Mouse (Mus musculus) liver, embryonic 14.5 days (tissue): ENCODE results near the gene Gnb5. TPM values are rescaled to one million over a fixed set of nuclear protein-coding genes. Genes with fewer than 3 reads are reported as not detected.
"Not testable (repeated sequence)": the region's sequence is repeated elsewhere in the genome, so short reads cannot be mapped to it uniquely, and the experiment has no call there.

Experiments
- ATAC-seq: fragments of 200-750 bp; cut with Nextera tagmentation; 2 replicates; pipeline ENCODE4 v1.8.0; 2017; ENCODE audit warnings: moderate number of reproducible peaks, mild to moderate bottlenecking, moderate library complexity; ENCODE audit not compliant: insufficient read depth
- DNase-seq, 3 experiments: peaks; one replicate each; pipeline ENCODE4 v3.0.0-alpha.2; 2012 to 2013; ENCODE audit warnings: low read depth in 3 of 3, low spot score in 3 of 3
- H3K27ac ChIP-seq: fragments of 300-500 bp; sonication (generic); 2 replicates; pipeline ENCODE4 v1.5.1; 2014; ENCODE audit warnings: moderate library complexity, mild to moderate bottlenecking, control low read depth, inconsistent platforms
- H3K27me3 ChIP-seq: fragments of 300-500 bp; sonication (generic); 2 replicates; pipeline ENCODE4 v1.6.1; 2014; ENCODE audit warnings: mild to moderate bottlenecking, low read length, moderate library complexity; ENCODE audit not compliant: control insufficient read depth, insufficient read depth
- H3K36me3 ChIP-seq: fragments of 300-500 bp; sonication (generic); replicated peaks from 2 replicates; pipeline ENCODE4 v1.6.1; 2014; ENCODE audit warnings: low read depth; ENCODE audit not compliant: control insufficient read depth, insufficient read depth
- H3K4me1 ChIP-seq, 2 experiments: fragments of 200-500 bp in 1 of 2; fragments of 300-500 bp in 1 of 2; sonication (generic) in 1 of 2; replicated peaks; 2 replicates each; pipeline ENCODE4 v1.6.1; 2012 to 2014; ENCODE audit warnings: antibody characterized with exemption in 1 of 2, inconsistent platforms in 1 of 2, low read length in 1 of 2; ENCODE audit not compliant: control insufficient read depth in 2 of 2, insufficient read depth in 2 of 2
- H3K4me2 ChIP-seq: fragments of 300-500 bp; sonication (generic); 2 replicates; pipeline ENCODE4 v1.6.1; 2014; ENCODE audit warnings: low read depth, mild to moderate bottlenecking, control low read depth, moderate library complexity
- H3K4me3 ChIP-seq, 2 experiments: fragments of 200-500 bp in 1 of 2; fragments of 300-500 bp in 1 of 2; sonication (generic) in 1 of 2; 2 replicates each; pipeline ENCODE4 v1.5.1; 2012 to 2014; ENCODE audit warnings: low read depth in 2 of 2, low read length in 2 of 2, mild to moderate bottlenecking in 2 of 2, control low read depth in 1 of 2, inconsistent platforms in 1 of 2, moderate library complexity in 1 of 2; ENCODE audit not compliant: insufficient read depth in 1 of 2
- H3K9ac ChIP-seq: fragments of 300-500 bp; sonication (generic); replicated peaks from 2 replicates; pipeline ENCODE4 v1.6.1; 2014; ENCODE audit warnings: mild to moderate bottlenecking, control low read depth, moderate library complexity
- H3K9me3 ChIP-seq: fragments of 300-500 bp; sonication (generic); 2 replicates; pipeline ENCODE4 v1.6.1; 2016; ENCODE audit warnings: low read length, mixed read lengths; ENCODE audit not compliant: control insufficient read depth
- CTCF ChIP-seq: IDR thresholded peaks from 2 replicates; pipeline ENCODE4 v1.5.1; 2016; ENCODE audit warnings: antibody characterized with exemption, low read depth, control low read depth
- EP300 ChIP-seq: IDR thresholded peaks from 2 replicates; pipeline ENCODE4 v1.6.1; 2016; ENCODE audit warnings: antibody characterized with exemption, low read depth
- WGBS: fragments of 180-500 bp; shearing (Covaris S2); extraction: QIAGEN DNeasy Blood & Tissue Kit; methylation state at CpG from one replicate; pipeline ENCODE4 v1.1.7; 2014; ENCODE audit not compliant: insufficient replicate concordance; 5-methylcytosine and 5-hydroxymethylcytosine counted together
- polyA plus RNA-seq, 2 experiments: library from polyadenylated mRNA; depleted of rRNA in 1 of 2; stranded (reverse) in 1 of 2; unstranded in 1 of 2; fragments of >200 nt; fragmentation: Nextera tagmentation in 1 of 2; extraction: Ambion mirVana in 1 of 2; gene quantifications; 2 replicates each; pipeline versions ENCODE4 v1.2.1 to v1.2.3; 2012 to 2014

The Gnb5 gene
- polyA plus RNA-seq, 2 experiments = 0.89 to 1.2 TPM

DNA sequence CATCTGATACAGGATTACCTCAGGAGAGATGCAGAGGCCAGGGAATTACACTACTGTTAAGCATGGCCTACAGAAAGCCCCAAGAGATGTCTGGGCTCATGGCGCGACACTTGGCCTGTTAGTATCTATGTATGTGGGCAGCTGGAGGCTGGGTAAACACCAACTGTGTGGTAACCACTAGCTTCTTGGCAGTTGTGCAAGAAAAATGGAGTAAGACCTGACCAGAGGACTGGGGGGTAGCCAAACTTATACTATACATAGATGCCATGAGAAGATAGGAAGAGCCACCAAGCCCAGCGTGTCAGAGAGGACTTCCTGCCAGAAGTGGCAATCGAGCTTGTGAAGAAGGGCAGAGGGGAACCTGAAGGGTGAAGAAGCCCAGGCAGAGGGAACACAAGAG, 56.1 kb downstream of the Gnb5 start:
- TF ChIP-seq CTCF = no peak
- no peak for TF ChIP-seq EP300
- no peaks in the 10 kb centered on the region for H3K4me1 ChIP-seq
- H3K36me3 ChIP-seq = no peaks in the 10 kb centered on the region
- H3K4me3 ChIP-seq = no peak overlapping the region
- H3K9me3 ChIP-seq = no peaks in the 10 kb centered on the region
- ATAC-seq (no peak; the same call in 1 of the 2 replicates), DNase-seq (peak in 1 of 3 experiments; percentile 10)
- H3K4me2 ChIP-seq = no peak overlapping the region
- H3K27ac ChIP-seq = no peak overlapping the region
- H3K9ac ChIP-seq = no peak overlapping the region
- H3K27me3 ChIP-seq = no peaks in the 10 kb centered on the region
- WGBS = 50% methylated on average over 4 of the region's 4 CpGs

DNA sequence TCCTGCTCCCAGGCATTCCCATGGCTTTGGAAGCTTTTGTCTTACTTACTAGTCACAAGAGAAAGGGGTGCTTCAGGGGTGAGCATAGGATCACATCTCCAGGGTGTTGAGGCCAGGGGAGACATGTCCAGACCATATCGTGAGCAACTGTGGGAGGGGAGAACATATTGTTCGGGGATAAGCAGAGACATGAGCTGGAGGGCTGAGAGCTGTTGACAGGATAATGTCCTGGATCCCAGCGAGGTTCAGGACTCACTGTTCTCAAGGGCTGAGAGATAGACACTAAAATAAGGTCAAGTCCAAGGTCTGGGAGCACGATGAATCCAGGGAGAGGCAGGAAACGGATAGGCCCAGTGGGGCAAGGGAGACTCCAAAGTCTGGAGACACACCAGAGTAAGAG, 56.9 kb downstream of the Gnb5 start:
- no peak for ATAC-seq
- H3K9ac ChIP-seq = no peak overlapping the region
- TF ChIP-seq EP300 = no peak
- TF ChIP-seq CTCF = no peak
- no peak overlapping the region for H3K27ac ChIP-seq
- no peak overlapping the region for H3K4me3 ChIP-seq
- no peaks in the 10 kb centered on the region for H3K9me3 ChIP-seq
- no peak overlapping the region for H3K4me2 ChIP-seq
- DNase-seq = no peak
- 68% methylated on average over 5 of the region's 5 CpGs for WGBS
- H3K36me3 ChIP-seq = no peaks in the 10 kb centered on the region
- no peaks in the 10 kb centered on the region for H3K27me3 ChIP-seq
- H3K4me1 ChIP-seq = no peaks in the 10 kb centered on the region

DNA sequence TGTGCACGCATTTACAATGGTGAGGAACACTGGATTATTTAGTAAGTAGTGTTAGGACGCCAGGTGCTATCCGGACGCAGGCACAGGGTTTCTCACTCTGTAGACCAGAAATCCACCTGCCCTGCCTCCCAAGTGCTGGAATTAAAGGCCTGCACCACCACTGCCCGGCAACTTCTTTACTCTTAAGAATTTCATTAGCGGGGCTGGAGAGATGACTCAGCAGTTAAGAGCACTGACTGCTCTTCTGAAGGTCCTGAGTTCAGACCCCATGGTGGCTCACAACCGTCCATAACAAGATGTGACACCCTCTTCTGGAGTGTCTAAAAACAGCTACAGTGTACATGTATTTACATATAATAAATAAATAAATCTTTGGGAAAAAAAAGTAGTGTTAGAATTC, 57.6 kb downstream of the Gnb5 start:
- H3K36me3 ChIP-seq, H3K9me3 ChIP-seq, H3K4me2 ChIP-seq, H3K27ac ChIP-seq, H3K9ac ChIP-seq, H3K27me3 ChIP-seq, H3K4me3 ChIP-seq, H3K4me1 ChIP-seq, ATAC-seq, DNase-seq: not testable (repeated sequence)
- WGBS = 51% methylated on average over 7 of the region's 7 CpGs

DNA sequence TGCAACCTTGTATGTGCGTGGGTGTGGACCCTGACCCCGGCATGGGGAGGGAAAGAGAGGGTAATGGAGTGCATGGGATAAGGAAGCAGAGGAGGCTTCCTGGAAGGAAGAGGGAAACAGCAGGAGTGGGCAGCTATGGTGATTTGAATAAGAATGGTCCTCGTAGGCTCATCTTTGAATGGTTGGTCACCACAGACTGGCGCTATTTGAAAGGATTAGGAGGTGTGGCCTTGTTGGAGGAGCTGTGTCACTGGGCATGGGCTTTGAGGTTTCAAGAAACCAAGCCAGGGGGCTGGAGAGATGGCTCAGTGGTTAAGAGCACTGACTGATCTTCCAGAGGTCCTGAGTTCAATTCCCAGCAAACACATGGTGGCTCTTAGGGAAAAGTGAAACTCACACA, 59.1 kb downstream of the Gnb5 start:
- no peak overlapping the region for H3K4me2 ChIP-seq
- no peak for ATAC-seq
- H3K4me1 ChIP-seq = no peaks in the 10 kb centered on the region
- TF ChIP-seq CTCF = no peak
- no peak for TF ChIP-seq EP300
- H3K36me3 ChIP-seq = no peaks in the 10 kb centered on the region
- no peak overlapping the region for H3K27ac ChIP-seq
- no peak overlapping the region for H3K9ac ChIP-seq
- no peaks in the 10 kb centered on the region for H3K27me3 ChIP-seq
- 65% methylated on average over 4 of the region's 4 CpGs for WGBS
- no peaks in the 10 kb centered on the region for H3K9me3 ChIP-seq
- H3K4me3 ChIP-seq = no peak overlapping the region
- DNase-seq = no peak

DNA sequence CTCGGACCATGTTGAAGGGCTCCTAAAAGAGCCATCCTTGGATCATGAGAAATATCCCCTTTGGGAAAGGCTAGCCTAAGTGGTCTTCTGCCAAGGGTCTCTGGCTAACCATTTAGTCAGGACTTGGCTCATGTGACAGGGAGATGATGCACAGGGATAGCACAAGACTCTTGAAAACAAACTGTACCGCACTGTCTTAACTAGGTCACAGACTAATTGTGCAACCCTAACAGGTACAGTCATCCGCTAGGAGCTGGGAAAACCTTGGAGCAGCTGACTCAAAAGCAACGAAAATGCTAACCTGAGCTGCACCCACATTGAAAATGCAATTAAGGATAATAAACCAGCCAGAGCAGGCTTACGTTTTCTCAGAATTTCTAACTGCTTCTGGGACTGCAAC, 60.1 kb downstream of the Gnb5 start:
- Histone ChIP-seq H3K4me3 (no peak overlapping the region), H3K36me3 (no peaks in the 10 kb centered on the region), H3K27ac (no peak overlapping the region), H3K4me1 (no peaks in the 10 kb centered on the region), H3K27me3 (no peaks in the 10 kb centered on the region), H3K4me2 (no peak overlapping the region), H3K9me3 (no peaks in the 10 kb centered on the region), H3K9ac (no peak overlapping the region)
- TF ChIP-seq EP300 = no peak
- TF ChIP-seq CTCF = no peak
- DNase-seq (no peak), ATAC-seq (no peak)
- WGBS = 56% methylated on average over 5 of the region's 5 CpGs

- no peak overlapping the region for H3K27ac ChIP-seq
- ATAC-seq (no peak), DNase-seq (no peak)
- 46% methylated on average over 3 of the region's 3 CpGs for WGBS
- no peaks in the 10 kb centered on the region for H3K4me1 ChIP-seq
- no peaks in the 10 kb centered on the region for H3K9me3 ChIP-seq
- H3K27me3 ChIP-seq = no peaks in the 10 kb centered on the region
- TF ChIP-seq EP300 = no peak
- no peak for TF ChIP-seq CTCF
- no peak overlapping the region for H3K4me2 ChIP-seq
- no peaks in the 10 kb centered on the region for H3K36me3 ChIP-seq
- H3K9ac ChIP-seq = no peak overlapping the region
- no peak overlapping the region for H3K4me3 ChIP-seq
Observed at GRCm38 (mm10) chr9:75368779-75369178, 62.7 kb downstream of the Gnb5 start.
